Comparison of ENCODE assay signal across 33 mouse cellular contexts in genomic region chr12:109984651-109985050, GRCm38 (mm10).
"Had no signal": no experiment of that assay in that cellular context is flagged by ENCODE, and none has a peak within 500 bp of the region (broad histone marks: within the 10 kb centered on the region; RNA-seq: fewer than 3 reads in every experiment).

No protein-coding gene starts in this region.

- DNase-seq: heart, postnatal 10 days; heart, postnatal 14 days; heart, postnatal 36 days; heart, postnatal 4 days; kidney, adult 11 months; kidney, adult 18-20 months; kidney, adult 2 months; kidney, adult 8-10 months; kidney, adult 9 months; kidney, postnatal 10 days; kidney, postnatal 14 days; kidney, postnatal 25 days; kidney, postnatal 36 days; kidney, postnatal 4 days; layer of hippocampus, adult 9-11 months; layer of hippocampus, postnatal 36 days had no signal

- H3K4me2 ChIP-seq: heart, embryonic 13.5 days; heart, embryonic 15.5 days; hindbrain, embryonic 12.5 days; hindbrain, embryonic 13.5 days; hindbrain, embryonic 14.5 days; hindbrain, embryonic 15.5 days; intestine, embryonic 15.5 days; kidney, embryonic 15.5 days had no signal

- H3K9me3 ChIP-seq: heart, embryonic 13.5 days; heart, embryonic 15.5 days; hindbrain, embryonic 10.5 days; hindbrain, embryonic 12.5 days; hindbrain, embryonic 13.5 days; hindbrain, embryonic 15.5 days; intestine, embryonic 15.5 days; kidney, embryonic 15.5 days had no signal

- H3K27me3 ChIP-seq: heart, embryonic 15.5 days; hindbrain, embryonic 12.5 days; hindbrain, embryonic 13.5 days; hindbrain, embryonic 15.5 days; intestine, embryonic 15.5 days; kidney, embryonic 15.5 days had no signal

- H3K36me3 ChIP-seq: heart, embryonic 13.5 days; heart, embryonic 15.5 days; hindbrain, embryonic 10.5 days; hindbrain, embryonic 12.5 days; hindbrain, embryonic 13.5 days; hindbrain, embryonic 15.5 days; intestine, embryonic 15.5 days; kidney, embryonic 15.5 days had no signal

- H3K9ac ChIP-seq: heart, embryonic 13.5 days; heart, embryonic 15.5 days; hindbrain, embryonic 12.5 days; hindbrain, embryonic 13.5 days; hindbrain, embryonic 14.5 days; hindbrain, embryonic 15.5 days; intestine, embryonic 15.5 days; kidney, embryonic 15.5 days had no signal

- ATAC-seq: hindbrain, embryonic 16.5 days; hindbrain, postnatal 0 days; inflammation-experienced regulatory T-cells, adult 6 months; intestine, embryonic 15.5 days; intestine, embryonic 16.5 days; intestine, postnatal 0 days had no signal

- H3K4me3 ChIP-seq: heart, embryonic 13.5 days; heart, embryonic 15.5 days; hindbrain, embryonic 10.5 days; hindbrain, embryonic 12.5 days; hindbrain, embryonic 13.5 days; hindbrain, embryonic 15.5 days; intestine, embryonic 15.5 days; kidney, embryonic 15.5 days; layer of hippocampus, adult 2 months; left cerebral cortex, adult 2 months had no signal

- H3K27ac ChIP-seq: heart, embryonic 13.5 days; heart, embryonic 15.5 days; hindbrain, embryonic 10.5 days; hindbrain, embryonic 12.5 days; hindbrain, embryonic 13.5 days; hindbrain, embryonic 14.5 days; hindbrain, embryonic 15.5 days; hindbrain, postnatal 0 days; intestine, embryonic 15.5 days; kidney, embryonic 15.5 days; kidney, postnatal 0 days; layer of hippocampus, adult 2 months; left cerebral cortex, adult 2 months had no signal

- H3K4me1 ChIP-seq: heart, embryonic 13.5 days; heart, embryonic 15.5 days; hindbrain, embryonic 12.5 days; hindbrain, embryonic 13.5 days; hindbrain, embryonic 15.5 days; intestine, embryonic 15.5 days; kidney, embryonic 15.5 days had no signal
